Mouse (Mus musculus) liver, embryonic 11.5 days (tissue): ENCODE measurements at regions not wholly inside any gene's neighbourhood (a gene's known extent, or its start where the extent isn't known, plus 50 kb on each side); places are given as distances from the start of the nearest gene placed in this dataset.

ENCODE experiments used
- ATAC-seq: fragments of 200-750 bp; cut with Nextera tagmentation; replicated peaks from 2 replicates; pipeline ENCODE4 v1.8.0; 2017; ENCODE audit warnings: moderate number of reproducible peaks, mild to moderate bottlenecking, moderate TSS enrichment, moderate library complexity; ENCODE audit not compliant: low FRiP score
- DNase-seq: peaks from one replicate; pipeline ENCODE4 v3.0.0-alpha.2; 2017; ENCODE audit warnings: low spot score
- H3K27ac ChIP-seq: fragments of 300-500 bp; sonication (generic); 2 replicates; pipeline ENCODE4 v1.5.1; 2014; ENCODE audit warnings: mild to moderate bottlenecking, low read depth, low read length, control low read depth
- H3K27me3 ChIP-seq: fragments of 300-500 bp; sonication (generic); replicated peaks from 2 replicates; pipeline ENCODE4 v1.6.1; 2014; ENCODE audit warnings: low read length, mixed read lengths; ENCODE audit not compliant: control insufficient read depth, insufficient read depth
- H3K36me3 ChIP-seq: fragments of 300-500 bp; sonication (generic); 2 replicates; pipeline ENCODE4 v1.6.1; 2014; ENCODE audit warnings: mild to moderate bottlenecking, low read length, moderate library complexity, mixed read lengths; ENCODE audit not compliant: control insufficient read depth, insufficient read depth
- H3K4me1 ChIP-seq: fragments of 300-500 bp; sonication (generic); replicated peaks from 2 replicates; pipeline ENCODE4 v1.6.1; 2014; ENCODE audit warnings: low read length, mixed read lengths; ENCODE audit not compliant: control insufficient read depth, insufficient read depth
- H3K4me2 ChIP-seq: fragments of 300-500 bp; sonication (generic); 2 replicates; pipeline ENCODE4 v1.6.1; 2014; ENCODE audit warnings: mild to moderate bottlenecking, control low read depth, moderate library complexity
- H3K4me3 ChIP-seq: fragments of 300-500 bp; sonication (generic); 2 replicates; pipeline ENCODE4 v1.5.1; 2014; ENCODE audit warnings: low read depth, low read length, control low read depth
- H3K9ac ChIP-seq: fragments of 300-500 bp; sonication (generic); 2 replicates; pipeline ENCODE4 v1.6.1; 2014; ENCODE audit warnings: low read depth, low read length, control low read depth
- H3K9me3 ChIP-seq: fragments of 300-500 bp; sonication (generic); 2 replicates; pipeline ENCODE4 v1.6.1; 2016; ENCODE audit warnings: low read length, inconsistent platforms, mixed read lengths; ENCODE audit not compliant: control insufficient read depth
- WGBS: fragments of 180-500 bp; shearing (Covaris S2); extraction: QIAGEN DNeasy Blood & Tissue Kit; methylation state at CpG from one replicate; pipeline ENCODE4 v1.1.7; 2014; 5-methylcytosine and 5-hydroxymethylcytosine counted together

DNA sequence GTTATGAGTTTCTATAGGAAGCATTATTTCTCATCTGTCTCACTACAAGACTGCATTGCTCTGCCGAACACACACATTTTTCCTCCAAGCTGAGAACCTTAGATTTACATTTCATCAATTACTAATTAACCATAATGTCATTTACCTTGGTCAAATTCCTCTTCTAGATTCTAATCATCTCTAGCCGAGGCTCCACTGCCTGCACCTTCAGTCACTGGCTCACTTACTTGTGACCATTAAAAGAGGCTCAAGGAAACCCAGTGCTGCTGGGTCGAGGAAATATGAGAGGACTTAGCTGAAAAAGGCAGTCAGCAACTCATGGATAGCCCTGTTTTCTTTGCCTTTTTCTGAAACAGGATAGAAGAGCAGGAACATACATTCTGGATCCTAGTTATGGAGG is 103.4 kb upstream of the Cited2 start:
- H3K4me2 ChIP-seq: no peak overlapping the region
- H3K27me3 ChIP-seq: no peaks in the 10 kb centered on the region
- no peaks in the 10 kb centered on the region for H3K36me3 ChIP-seq
- H3K4me3 ChIP-seq: no peak overlapping the region
- H3K27ac ChIP-seq: no peak overlapping the region
- H3K9ac ChIP-seq: no peak overlapping the region
- 56% methylated on average over 3 of the region's 3 CpGs for WGBS
- no peak for ATAC-seq
- H3K9me3 ChIP-seq: no peaks in the 10 kb centered on the region
- DNase-seq: no peak
- H3K4me1 ChIP-seq: no peaks in the 10 kb centered on the region

DNA sequence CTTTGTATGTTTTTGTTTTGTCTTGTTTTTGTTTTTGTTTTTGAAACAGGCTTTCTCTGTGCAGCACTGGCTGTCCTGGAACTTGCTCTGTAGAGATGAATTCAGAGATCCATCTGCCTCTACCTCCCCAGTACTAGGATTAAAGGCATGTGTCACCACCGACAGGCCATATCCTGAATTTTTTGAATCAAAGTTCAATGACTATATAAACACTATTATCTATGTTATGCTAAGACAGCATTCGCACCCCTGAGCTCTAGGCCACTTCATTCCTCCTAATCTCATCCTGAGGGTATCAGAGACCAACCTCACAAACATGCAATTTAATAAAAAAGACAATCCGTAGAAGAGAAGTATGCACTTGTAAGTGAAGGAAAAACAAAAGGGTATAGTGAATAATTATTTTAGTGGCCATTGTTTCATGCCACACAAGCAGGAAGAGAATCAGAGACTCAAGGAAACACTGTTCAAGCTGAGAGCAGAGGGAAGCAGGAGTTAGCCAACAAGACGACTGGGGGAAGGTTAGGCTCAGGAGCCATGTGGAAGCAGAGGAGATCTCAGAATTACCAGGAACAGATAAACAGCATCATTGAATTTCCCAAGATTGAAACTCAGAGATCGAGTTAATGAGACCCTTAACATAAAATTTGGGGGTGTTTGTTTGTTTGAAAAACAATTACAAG is 101.2 kb upstream of the Cited2 start:
- no peaks in the 10 kb centered on the region for H3K4me1 ChIP-seq
- no peak overlapping the region for H3K9ac ChIP-seq
- H3K36me3 ChIP-seq: no peaks in the 10 kb centered on the region
- no peaks in the 10 kb centered on the region for H3K9me3 ChIP-seq
- no peak overlapping the region for H3K4me3 ChIP-seq
- H3K4me2 ChIP-seq: no peak overlapping the region
- H3K27ac ChIP-seq: no peak overlapping the region
- no peaks in the 10 kb centered on the region for H3K27me3 ChIP-seq
- 59% methylated on average over 5 of the region's 5 CpGs for WGBS
- no peak for DNase-seq
- ATAC-seq: no peak

DNA sequence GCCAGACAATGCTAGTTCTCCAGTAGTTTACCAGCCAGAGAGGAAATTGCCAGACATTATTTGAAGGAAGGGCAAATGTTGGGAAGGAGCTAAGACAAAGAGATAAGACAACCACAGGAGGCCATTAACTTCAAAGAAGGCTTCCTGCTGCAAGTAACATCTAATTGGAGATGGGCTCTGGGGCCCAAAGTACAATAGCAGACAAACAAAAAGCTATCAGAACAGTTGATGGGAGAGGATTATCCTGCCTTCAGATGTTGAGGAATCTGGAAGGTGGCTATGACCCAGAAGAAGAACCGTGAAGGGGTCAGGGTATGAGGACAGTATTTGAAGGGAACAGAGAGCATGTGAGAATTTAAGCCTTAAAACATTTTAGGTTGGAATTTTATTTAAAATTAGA is 100.2 kb upstream of the Cited2 start:
- WGBS: 45% methylated on average over 1 of the region's 1 CpGs
- ATAC-seq (no peak), DNase-seq (no peak)
- Histone ChIP-seq H3K4me2 (no peak overlapping the region), H3K9me3 (no peaks in the 10 kb centered on the region), H3K4me1 (no peaks in the 10 kb centered on the region), H3K27me3 (no peaks in the 10 kb centered on the region), H3K36me3 (no peaks in the 10 kb centered on the region), H3K4me3 (no peak overlapping the region), H3K9ac (no peak overlapping the region), H3K27ac (no peak overlapping the region)

GRCm38 (mm10) chr10:17629709-17630108 is 93.3 kb upstream of the Cited2 start:
- Histone ChIP-seq H3K27me3 (no peaks in the 10 kb centered on the region), H3K4me3 (no peak overlapping the region), H3K9ac (no peak overlapping the region), H3K36me3 (no peaks in the 10 kb centered on the region), H3K4me1 (no peaks in the 10 kb centered on the region; the same call in 1 of the 2 replicates), H3K4me2 (no peak overlapping the region), H3K9me3 (no peaks in the 10 kb centered on the region), H3K27ac (no peak overlapping the region)
- ATAC-seq (no peak), DNase-seq (no peak)
- WGBS: 53% methylated on average over 3 of the region's 3 CpGs

GRCm38 (mm10) chr10:17630861-17631581 is 92.0 kb upstream of the Cited2 start:
- H3K9me3 ChIP-seq: no peaks in the 10 kb centered on the region
- H3K27me3 ChIP-seq: no peaks in the 10 kb centered on the region
- no peak overlapping the region for H3K4me3 ChIP-seq
- H3K36me3 ChIP-seq: no peaks in the 10 kb centered on the region
- 74% methylated on average over 4 of the region's 4 CpGs for WGBS
- no peak overlapping the region for H3K4me2 ChIP-seq
- no peaks in the 10 kb centered on the region; the same call in 1 of the 2 replicates for H3K4me1 ChIP-seq
- DNase-seq (no peak), ATAC-seq (no peak)
- H3K27ac ChIP-seq: no peak overlapping the region
- H3K9ac ChIP-seq: no peak overlapping the region

GRCm38 (mm10) chr10:17631817-17632216 is 91.2 kb upstream of the Cited2 start:
- DNase-seq (no peak), ATAC-seq (no peak; the same call in 1 of the 2 replicates)
- no peaks in the 10 kb centered on the region for H3K27me3 ChIP-seq
- H3K9me3 ChIP-seq: no peaks in the 10 kb centered on the region
- H3K9ac ChIP-seq: no peak overlapping the region
- WGBS: 48% methylated on average over 5 of the region's 5 CpGs
- no peak overlapping the region for H3K27ac ChIP-seq
- no peak overlapping the region for H3K4me2 ChIP-seq
- no peaks in the 10 kb centered on the region for H3K36me3 ChIP-seq
- H3K4me1 ChIP-seq: no peaks in the 10 kb centered on the region; the same call in 1 of the 2 replicates
- no peak overlapping the region for H3K4me3 ChIP-seq

DNA sequence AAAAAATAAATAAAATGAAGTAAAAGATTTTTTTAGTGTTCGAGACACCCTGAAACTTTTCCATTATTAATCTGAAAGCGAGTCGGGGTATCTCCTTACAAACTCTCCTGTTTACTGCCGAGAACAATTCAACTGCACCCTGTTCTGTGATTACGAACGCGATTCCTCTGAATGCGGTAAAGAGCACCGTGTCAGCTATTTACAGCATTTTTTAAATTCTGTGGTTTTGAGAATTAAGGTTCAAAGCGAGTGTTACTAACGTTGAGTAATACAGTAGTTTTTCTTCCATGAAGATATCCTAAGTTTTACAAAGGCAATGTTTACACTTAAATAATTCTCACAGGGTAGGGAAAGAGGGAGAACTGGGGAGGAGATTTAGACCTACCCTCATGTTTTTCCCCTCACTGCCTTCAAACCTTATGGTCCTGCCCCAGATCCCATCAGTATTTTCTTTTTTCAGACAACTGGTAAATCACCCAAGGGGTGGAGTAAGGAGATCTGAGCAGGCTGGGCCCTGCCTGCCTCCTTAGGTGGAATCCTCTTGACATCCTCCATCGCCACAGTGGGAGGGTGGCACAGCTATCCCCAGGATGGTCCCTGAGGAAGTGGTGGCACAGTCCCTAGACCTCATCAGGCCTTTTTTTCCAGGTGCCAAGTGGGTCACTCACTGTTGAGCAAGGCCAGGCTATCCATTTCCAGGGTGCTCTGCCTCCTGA is 89.9 kb upstream of the Cited2 start:
- Histone ChIP-seq H3K9me3 (no peaks in the 10 kb centered on the region), H3K4me2 (no peak overlapping the region), H3K27me3 (no peaks in the 10 kb centered on the region), H3K4me1 (no peaks in the 10 kb centered on the region; the same call in 1 of the 2 replicates), H3K4me3 (no peak overlapping the region), H3K9ac (no peak overlapping the region), H3K27ac (no peak overlapping the region), H3K36me3 (no peaks in the 10 kb centered on the region)
- 84% methylated on average over 12 of the region's 12 CpGs for WGBS
- no peak for ATAC-seq
- no peak for DNase-seq

DNA sequence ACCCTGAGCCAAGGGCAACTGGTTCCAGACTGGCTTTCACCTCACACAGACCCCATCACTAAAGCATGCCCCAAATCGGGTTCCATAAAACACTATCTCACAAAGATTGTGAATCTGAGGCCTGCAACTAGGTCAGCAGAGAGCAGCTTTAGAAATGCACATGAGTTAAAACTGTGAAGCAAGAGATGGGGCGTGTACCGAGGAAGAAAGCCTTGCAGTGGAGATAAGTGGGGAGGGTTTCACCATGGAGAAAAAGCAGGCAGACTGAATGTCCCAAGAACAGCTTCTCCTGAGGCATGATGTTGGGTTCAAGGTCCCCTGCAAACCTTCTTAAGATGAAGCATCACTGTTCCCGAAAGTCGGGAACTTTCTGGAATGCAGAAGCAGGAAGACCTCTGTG is 77.7 kb upstream of the Cited2 start:
- Histone ChIP-seq H3K9ac (no peak overlapping the region), H3K27ac (no peak overlapping the region), H3K4me1 (peaks cover 3% of the 10 kb centered on the region; the same call in 1 of the 2 replicates), H3K9me3 (no peaks in the 10 kb centered on the region), H3K36me3 (no peaks in the 10 kb centered on the region), H3K27me3 (no peaks in the 10 kb centered on the region), H3K4me3 (no peak overlapping the region), H3K4me2 (no peak overlapping the region)
- DNase-seq: no peak
- 55% methylated on average over 5 of the region's 5 CpGs for WGBS
- ATAC-seq: peak; percentile 81
